ENCODE assay signal across 10 mouse cellular contexts in the genomic region with DNA sequence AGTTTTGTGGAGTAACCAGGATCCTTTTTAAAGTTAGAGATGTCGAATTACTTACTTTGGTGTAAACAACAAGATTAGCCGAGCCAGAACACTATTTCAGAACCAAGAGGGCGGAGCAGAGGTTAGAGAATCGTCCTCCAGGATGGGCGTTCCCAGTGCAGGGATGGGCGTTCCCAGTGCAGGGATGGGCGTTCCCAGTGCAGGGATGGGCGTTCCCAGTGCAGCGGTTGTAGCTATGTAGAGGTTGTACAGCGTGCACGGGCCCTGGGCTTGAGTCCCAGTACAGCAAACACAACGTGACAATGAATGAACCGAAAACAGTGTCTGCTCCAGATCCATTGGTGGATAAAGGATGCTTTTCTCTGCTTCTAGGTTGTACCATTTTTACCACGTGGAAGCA.
DNase-seq lines count a peak whose midpoint lies in the region; ATAC-seq and TF ChIP-seq lines count a peak whose summit lies in the region.
"Had no signal": no experiment of that assay in that cellular context is flagged by ENCODE, and none has a peak within 500 bp of the region (broad histone marks: within the 10 kb centered on the region; RNA-seq: fewer than 3 reads in every experiment).

No protein-coding gene starts in this region.

- H3K4me3 ChIP-seq in midbrain, embryonic 15.5 days: no peak overlapping the region
- no peak overlapping the region for H3K4me3 ChIP-seq in midbrain, embryonic 10.5 days
- no peak overlapping the region for H3K4me3 ChIP-seq in liver, embryonic 12.5 days
- H3K4me3 ChIP-seq in stomach, postnatal 0 days (ENCODE audit: low read depth, low read length): no peak overlapping the region

- H3K27ac ChIP-seq in midbrain, embryonic 15.5 days: no peak overlapping the region
- no peak overlapping the region for H3K27ac ChIP-seq in midbrain, embryonic 10.5 days (replicated peaks)
- no peak overlapping the region for H3K27ac ChIP-seq in liver, embryonic 12.5 days
- no peak overlapping the region for H3K27ac ChIP-seq in stomach, postnatal 0 days (replicated peaks)

- no peaks in the 10 kb centered on the region for H3K36me3 ChIP-seq in midbrain, embryonic 15.5 days (replicated peaks)
- no peaks in the 10 kb centered on the region for H3K36me3 ChIP-seq in midbrain, embryonic 10.5 days
- H3K36me3 ChIP-seq in liver, embryonic 12.5 days: no peaks in the 10 kb centered on the region
- no peaks in the 10 kb centered on the region for H3K36me3 ChIP-seq in stomach, postnatal 0 days (ENCODE audit: control insufficient read depth, insufficient read depth, low read length)

- no peaks in the 10 kb centered on the region for H3K9me3 ChIP-seq in midbrain, embryonic 15.5 days
- H3K9me3 ChIP-seq in midbrain, embryonic 10.5 days (replicated peaks): no peaks in the 10 kb centered on the region
- H3K9me3 ChIP-seq in liver, embryonic 12.5 days (replicated peaks): no peaks in the 10 kb centered on the region
- no peaks in the 10 kb centered on the region for H3K9me3 ChIP-seq in stomach, postnatal 0 days (ENCODE audit: control insufficient read depth, low read length)

- no peak for TF ChIP-seq EP300 in stomach, postnatal 0 days (optimal IDR thresholded peaks at IDR 0.05)

- no peak overlapping the region for H3K9ac ChIP-seq in midbrain, embryonic 15.5 days
- no peak overlapping the region for H3K9ac ChIP-seq in liver, embryonic 12.5 days
- no peak overlapping the region for H3K9ac ChIP-seq in stomach, postnatal 0 days (ENCODE audit: low read length)
- H3K9ac ChIP-seq: forebrain, postnatal 0 days had no signal

- DNase-seq in heart, adult 18-20 months: peak; percentile 13 to 17
- no peak for DNase-seq in heart, adult 8-10 months (ENCODE audit: low spot score)
- DNase-seq in midbrain, embryonic 10.5 days (ENCODE audit: low spot score): no peak
- DNase-seq in stomach, postnatal 0 days (ENCODE audit: low spot score): no peak
- no peak for DNase-seq in cerebellum, adult 11-12 months
- no peak for DNase-seq in left cerebral cortex, postnatal 14 days (ENCODE audit: low spot score in 2 of 2)
- DNase-seq: cerebellum, postnatal 25 days; forebrain, postnatal 0 days had no signal

- H3K27me3 ChIP-seq in midbrain, embryonic 15.5 days (replicated peaks): no peaks in the 10 kb centered on the region
- H3K27me3 ChIP-seq in midbrain, embryonic 10.5 days (ENCODE audit: low read depth, poor library complexity, severe bottlenecking): no peaks in the 10 kb centered on the region
- no peaks in the 10 kb centered on the region for H3K27me3 ChIP-seq in liver, embryonic 12.5 days (replicated peaks)
- no peaks in the 10 kb centered on the region for H3K27me3 ChIP-seq in stomach, postnatal 0 days (ENCODE audit: control insufficient read depth, insufficient read depth, low read length)

- no peaks in the 10 kb centered on the region for H3K4me1 ChIP-seq in midbrain, embryonic 15.5 days
- H3K4me1 ChIP-seq in midbrain, embryonic 10.5 days: no peaks in the 10 kb centered on the region
- H3K4me1 ChIP-seq in liver, embryonic 12.5 days: 0 out of 2 replicates have a peak, but pooled peaks cover 5% of the 10 kb centered on the region
- H3K4me1 ChIP-seq in stomach, postnatal 0 days (replicated peaks; ENCODE audit: control insufficient read depth, insufficient read depth): no peaks in the 10 kb centered on the region

- intact Hi-C loops in left cerebral cortex, postnatal 14 days (cut with DNase I): no loop called here

- no peak for ATAC-seq in midbrain, embryonic 15.5 days (replicated peaks)
- ATAC-seq in liver, embryonic 12.5 days: peak; percentile 93
- ATAC-seq in stomach, postnatal 0 days (ENCODE audit: low FRiP score, low TSS enrichment): peak; percentile 61; the same call in 1 of the 2 replicates
- ATAC-seq: forebrain, postnatal 0 days had no signal

- WGBS in midbrain, embryonic 15.5 days: 52% methylated on average over 14 of the region's 14 CpGs
- WGBS in midbrain, embryonic 10.5 days: 57% methylated on average over 14 of the region's 14 CpGs
- 50% methylated on average over 14 of the region's 14 CpGs for whole genome bisulfite sequencing in liver, embryonic 12.5 days (ENCODE audit: insufficient replicate concordance)
- 42% methylated on average over 14 of the region's 14 CpGs for WGBS in stomach, postnatal 0 days

- no peak for TF ChIP-seq CTCF in stomach, postnatal 0 days (IDR thresholded peaks at IDR 0.05; ENCODE audit: low read depth)

- H3K4me2 ChIP-seq in midbrain, embryonic 15.5 days: peak overlapping the region; percentile 9; the same call in 1 of the 2 replicates
- H3K4me2 ChIP-seq in liver, embryonic 12.5 days: peak overlapping the region; percentile 22; the same call in 1 of the 2 replicates
- peak overlapping the region; percentile 5; the same call in 1 of the 2 replicates for H3K4me2 ChIP-seq in stomach, postnatal 0 days (replicated peaks; ENCODE audit: low read depth)

Comparison
In these comparisons a context has a peak if more than half of its experiments do, and no peak if none do; other contexts are left out.
1. DNase-seq: peak in heart, adult 18-20 months (2 of 2); none in heart, adult 8-10 months (single experiment), midbrain, embryonic 10.5 days (single experiment), stomach, postnatal 0 days (single experiment), cerebellum, adult 11-12 months (single experiment) and left cerebral cortex, postnatal 14 days (0 of 2).
2. Peak in every context shown above with its lines, with median percentiles within 50 percentile points of each other: H3K4me2 ChIP-seq.